Comparison of ENCODE assay signal across 19 mouse cellular contexts in genomic region chr14:16717821-16718220, GRCm38 (mm10).
"Had no signal": no experiment of that assay in that cellular context is flagged by ENCODE, and none has a peak within 500 bp of the region (broad histone marks: within the 10 kb centered on the region; RNA-seq: fewer than 3 reads in every experiment).

No protein-coding gene starts in this region.

- DNase-seq: lung, adult 18-20 months; lung, embryonic 14.5 days; lung, postnatal 10 days; lung, postnatal 4 days; midbrain, embryonic 14.5 days; retina, postnatal 1 day; right cerebral cortex, adult 18-20 months; right cerebral cortex, postnatal 25 days; right cerebral cortex, postnatal 4 days; spleen, adult 18-20 months; thymus, adult 18-20 months; thymus, postnatal 14 days; thymus, postnatal 36 days had no signal

- H3K4me1 ChIP-seq: midbrain, embryonic 10.5 days; midbrain, embryonic 12.5 days had no signal

- H3K27me3 ChIP-seq: midbrain, embryonic 12.5 days; neural tube, embryonic 13.5 days; neural tube, embryonic 15.5 days had no signal

- H3K36me3 ChIP-seq: midbrain, embryonic 10.5 days; midbrain, embryonic 12.5 days; neural tube, embryonic 13.5 days; neural tube, embryonic 15.5 days had no signal

- H3K9ac ChIP-seq: lung, embryonic 14.5 days; midbrain, embryonic 12.5 days; neural tube, embryonic 13.5 days; neural tube, embryonic 15.5 days had no signal

- H3K4me2 ChIP-seq: lung, embryonic 14.5 days; midbrain, embryonic 12.5 days; neural tube, embryonic 13.5 days; neural tube, embryonic 15.5 days had no signal

- H3K27ac ChIP-seq: midbrain, embryonic 10.5 days; midbrain, embryonic 12.5 days; neural tube, embryonic 13.5 days; neural tube, embryonic 15.5 days had no signal

- H3K9me3 ChIP-seq: midbrain, embryonic 10.5 days; midbrain, embryonic 12.5 days; neural tube, embryonic 13.5 days; neural tube, embryonic 15.5 days had no signal

- H3K4me3 ChIP-seq: midbrain, embryonic 10.5 days; midbrain, embryonic 12.5 days; myocyte; neural tube, embryonic 13.5 days; neural tube, embryonic 15.5 days had no signal

- ATAC-seq: midbrain, embryonic 16.5 days had no signal
